Mouse (Mus musculus): Measurements from ENCODE around the gene Atp9a. TPM values are rescaled to one million over a fixed set of nuclear protein-coding genes. Genes with fewer than 3 reads are reported as not detected.

Atp9a gene
- polyA plus RNA-seq, 1 experiment from 2014 or later = 42.9 TPM

DNA sequence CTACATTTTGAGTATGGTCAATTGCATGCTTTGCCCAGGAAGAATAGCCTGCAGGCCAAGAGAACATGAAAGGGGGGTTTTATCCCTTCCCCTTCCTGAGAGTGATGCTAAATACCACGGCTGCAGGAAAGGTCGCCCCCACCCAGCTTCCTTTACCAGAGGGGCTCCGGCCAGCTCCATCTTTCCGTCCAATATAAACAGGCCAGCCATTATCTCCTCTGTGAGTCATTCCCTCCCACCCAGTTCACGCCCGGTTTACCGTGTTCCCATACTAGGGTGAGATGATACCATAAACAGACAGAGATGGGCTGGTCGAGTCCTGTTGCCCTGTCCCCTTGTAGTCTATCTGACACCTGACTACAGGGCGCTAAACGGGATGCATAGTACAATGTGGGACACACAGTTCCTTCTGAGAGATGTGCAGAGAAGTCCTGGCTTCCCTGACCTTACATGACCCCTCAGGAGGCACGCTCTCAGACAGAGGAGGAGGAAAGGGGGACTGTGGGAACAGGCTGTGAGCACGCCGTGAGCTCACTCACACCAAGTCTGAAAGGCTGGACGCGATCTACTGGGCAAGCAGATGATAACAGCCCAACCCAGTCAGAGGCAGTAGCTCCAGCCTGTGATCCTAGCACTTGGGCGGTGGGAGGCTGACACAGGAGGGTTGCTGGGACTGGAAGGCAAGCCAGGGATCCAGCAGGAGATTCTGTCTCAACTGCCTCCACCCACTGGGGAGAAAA is 85.5 kb downstream of the Atp9a start:
- 77% methylated on average over 16 of the region's 16 CpGs for WGBS
- no peak for ATAC-seq (ENCODE audit: low FRiP score, low read depth)
- H3K27me3 ChIP-seq = no peaks in the 10 kb centered on the region
- no peak overlapping the region for H3K4me3 ChIP-seq
- H3K36me3 ChIP-seq = peaks cover 47% of the 10 kb centered on the region
- no peaks in the 10 kb centered on the region for H3K9me3 ChIP-seq
- H3K4me1 ChIP-seq = 0 out of 2 replicates have a peak, but pooled peaks cover 6% of the 10 kb centered on the region
- H3K27ac ChIP-seq (replicated peaks) = no peak overlapping the region
- no peak overlapping the region for H3K9ac ChIP-seq (replicated peaks)
- H3K4me2 ChIP-seq (replicated peaks) = no peak overlapping the region

DNA sequence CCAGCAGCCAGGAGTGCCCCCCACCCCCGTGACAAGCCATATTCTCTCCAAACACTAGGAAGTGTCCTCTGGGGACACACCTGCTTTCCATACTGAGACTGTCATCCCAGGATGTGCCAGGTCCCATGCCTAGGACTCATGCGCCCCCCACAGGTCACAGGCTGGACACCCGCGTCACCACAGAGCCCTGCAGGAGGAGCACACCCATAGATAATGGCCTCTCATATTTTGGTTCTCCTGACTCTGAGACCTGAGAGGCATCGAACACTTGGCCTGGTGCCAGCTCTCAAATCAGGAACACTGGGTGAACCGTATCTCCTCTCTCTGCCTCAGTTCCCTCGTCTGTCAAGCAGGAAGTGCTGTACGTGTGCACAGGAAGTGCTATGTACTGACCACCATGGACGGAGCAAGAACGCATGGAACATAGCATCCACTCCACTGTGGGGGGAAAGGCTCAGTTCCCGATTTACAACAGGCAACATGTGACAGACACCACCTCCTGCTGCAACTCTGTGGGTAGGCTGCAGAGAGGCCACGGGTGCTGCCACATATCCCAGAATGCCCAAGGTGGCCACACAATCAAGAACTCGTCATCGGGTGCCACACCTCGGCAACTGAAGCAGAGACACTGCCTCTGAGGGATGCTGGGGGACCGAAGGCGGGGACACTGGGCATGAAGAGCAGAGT is 87.1 kb downstream of the Atp9a start:
- Histone ChIP-seq H3K4me2 (replicated peaks) (no peak overlapping the region), H3K36me3 (peaks cover 48% of the 10 kb centered on the region), H3K4me3 (no peak overlapping the region), H3K27ac (replicated peaks) (no peak overlapping the region), H3K27me3 (no peaks in the 10 kb centered on the region), H3K9me3 (no peaks in the 10 kb centered on the region), H3K4me1 (0 out of 2 replicates have a peak, but pooled peaks cover 6% of the 10 kb centered on the region), H3K9ac (replicated peaks) (no peak overlapping the region)
- WGBS = 80% methylated on average over 17 of the region's 17 CpGs
- ATAC-seq (ENCODE audit: low FRiP score, low read depth) = no peak

DNA sequence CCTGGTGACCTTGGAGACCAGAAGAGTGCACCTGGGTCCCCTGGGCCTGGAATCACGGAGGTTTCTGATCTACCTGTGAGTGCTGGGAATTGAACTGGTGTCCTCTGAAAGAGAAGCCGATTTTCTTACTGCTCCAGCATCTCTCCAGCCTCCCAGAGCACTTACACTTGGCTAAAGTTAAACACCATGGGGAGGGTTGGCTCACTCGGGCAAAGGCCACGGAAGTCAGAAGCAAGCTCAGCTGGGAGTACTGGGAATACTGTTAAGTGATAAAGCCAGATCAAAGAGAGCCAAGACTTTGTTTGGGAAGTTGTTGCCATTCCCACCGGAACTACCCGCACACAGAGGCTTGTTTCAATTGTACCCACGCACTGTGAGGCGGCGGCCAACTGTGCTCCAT is 87.7 kb downstream of the Atp9a start:
- no peaks in the 10 kb centered on the region for H3K27me3 ChIP-seq
- peaks cover 48% of the 10 kb centered on the region for H3K36me3 ChIP-seq
- H3K9ac ChIP-seq (replicated peaks) = no peak overlapping the region
- H3K4me1 ChIP-seq = 0 out of 2 replicates have a peak, but pooled peaks cover 6% of the 10 kb centered on the region
- ATAC-seq (ENCODE audit: low FRiP score, low read depth) = no peak
- H3K4me2 ChIP-seq (replicated peaks) = no peak overlapping the region
- no peak overlapping the region for H3K27ac ChIP-seq (replicated peaks)
- H3K9me3 ChIP-seq = no peaks in the 10 kb centered on the region
- WGBS = 79% methylated on average over 9 of the region's 9 CpGs
- H3K4me3 ChIP-seq = no peak overlapping the region

DNA sequence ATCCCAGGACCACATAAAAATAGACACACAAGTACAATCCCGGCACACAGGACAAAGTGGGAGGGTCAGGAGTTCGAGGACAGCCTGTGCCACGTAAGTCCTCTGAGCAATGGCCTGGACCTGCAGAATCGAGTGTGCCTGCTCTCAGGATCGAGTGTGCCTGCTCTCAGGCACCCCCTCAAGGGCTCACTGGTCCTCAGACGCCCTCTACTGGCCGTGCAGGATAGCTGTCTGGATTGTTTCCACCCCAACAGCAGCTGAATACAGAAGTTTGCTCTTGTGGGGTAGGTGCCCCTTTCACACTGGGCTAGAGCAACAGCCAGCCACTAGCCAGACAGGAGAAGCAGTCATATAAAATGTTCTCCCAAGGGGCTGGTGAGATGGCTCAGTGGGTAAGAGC is 90.5 kb downstream of the Atp9a start:
- Histone ChIP-seq H3K27me3 (no peaks in the 10 kb centered on the region), H3K9me3 (no peaks in the 10 kb centered on the region), H3K4me3 (no peak overlapping the region), H3K9ac (replicated peaks) (no peak overlapping the region), H3K27ac (replicated peaks) (no peak overlapping the region), H3K4me1 (0 out of 2 replicates have a peak, but pooled peaks cover 6% of the 10 kb centered on the region), H3K4me2 (replicated peaks) (no peak overlapping the region), H3K36me3 (peaks cover 62% of the 10 kb centered on the region)
- no peak for ATAC-seq (ENCODE audit: low FRiP score, low read depth)
- 55% methylated on average over 7 of the region's 7 CpGs for WGBS

DNA sequence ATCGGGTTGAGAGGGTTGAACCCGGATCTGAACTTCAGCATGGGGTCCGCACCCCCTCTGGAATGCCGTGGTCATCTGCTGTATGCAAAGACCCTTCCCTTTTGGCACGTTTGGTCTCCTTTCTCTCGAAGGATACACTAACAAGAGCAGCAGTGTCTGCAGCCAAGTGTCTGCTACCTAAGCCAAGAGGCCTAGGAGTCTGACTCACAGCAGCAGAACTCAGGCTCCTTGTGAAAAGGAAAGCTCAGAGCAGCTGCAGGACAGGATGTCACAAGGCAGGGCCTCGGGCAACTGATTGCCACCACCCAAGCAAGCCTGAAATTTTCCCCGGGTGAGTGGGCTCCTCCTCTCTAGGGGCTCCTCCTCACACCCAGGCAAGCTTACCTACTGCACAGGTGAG is 94.0 kb downstream of the Atp9a start:
- Histone ChIP-seq H3K9ac (replicated peaks) (no peak overlapping the region), H3K4me2 (replicated peaks) (no peak overlapping the region), H3K4me1 (peaks cover 13% of the 10 kb centered on the region), H3K4me3 (no peak overlapping the region), H3K36me3 (peaks cover 69% of the 10 kb centered on the region), H3K9me3 (no peaks in the 10 kb centered on the region), H3K27ac (replicated peaks) (no peak overlapping the region), H3K27me3 (no peaks in the 10 kb centered on the region)
- no peak for ATAC-seq (ENCODE audit: low FRiP score, low read depth)
- WGBS = 86% methylated on average over 8 of the region's 8 CpGs

DNA sequence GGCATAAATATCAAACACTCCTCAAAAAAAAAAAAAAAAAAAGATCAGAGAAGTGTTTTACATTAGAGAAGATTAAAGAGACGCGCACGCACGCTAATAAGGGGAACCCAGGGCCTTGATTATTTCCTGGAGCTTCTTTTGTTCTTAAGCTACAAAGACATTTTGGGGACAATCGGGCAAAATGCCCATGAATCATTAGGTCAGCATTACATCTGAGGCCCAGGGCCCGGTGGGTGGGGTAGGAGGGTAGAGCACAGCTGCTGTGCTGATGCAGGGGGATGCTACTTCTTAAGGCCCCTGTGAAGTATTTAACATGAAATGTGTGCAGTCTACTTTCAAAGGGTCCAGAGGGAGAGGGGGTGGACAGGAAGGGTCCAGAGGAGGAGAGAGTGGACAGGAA is 97.4 kb downstream of the Atp9a start:
- Histone ChIP-seq H3K4me1 (peaks cover 28% of the 10 kb centered on the region), H3K4me3 (no peak overlapping the region), H3K9ac (replicated peaks) (no peak overlapping the region), H3K9me3 (no peaks in the 10 kb centered on the region), H3K36me3 (peaks cover 66% of the 10 kb centered on the region), H3K27ac (replicated peaks) (no peak overlapping the region), H3K4me2 (replicated peaks) (no peak overlapping the region), H3K27me3 (no peaks in the 10 kb centered on the region)
- 52% methylated on average over 6 of the region's 6 CpGs for WGBS
- no peak for ATAC-seq (ENCODE audit: low FRiP score, low read depth)

DNA sequence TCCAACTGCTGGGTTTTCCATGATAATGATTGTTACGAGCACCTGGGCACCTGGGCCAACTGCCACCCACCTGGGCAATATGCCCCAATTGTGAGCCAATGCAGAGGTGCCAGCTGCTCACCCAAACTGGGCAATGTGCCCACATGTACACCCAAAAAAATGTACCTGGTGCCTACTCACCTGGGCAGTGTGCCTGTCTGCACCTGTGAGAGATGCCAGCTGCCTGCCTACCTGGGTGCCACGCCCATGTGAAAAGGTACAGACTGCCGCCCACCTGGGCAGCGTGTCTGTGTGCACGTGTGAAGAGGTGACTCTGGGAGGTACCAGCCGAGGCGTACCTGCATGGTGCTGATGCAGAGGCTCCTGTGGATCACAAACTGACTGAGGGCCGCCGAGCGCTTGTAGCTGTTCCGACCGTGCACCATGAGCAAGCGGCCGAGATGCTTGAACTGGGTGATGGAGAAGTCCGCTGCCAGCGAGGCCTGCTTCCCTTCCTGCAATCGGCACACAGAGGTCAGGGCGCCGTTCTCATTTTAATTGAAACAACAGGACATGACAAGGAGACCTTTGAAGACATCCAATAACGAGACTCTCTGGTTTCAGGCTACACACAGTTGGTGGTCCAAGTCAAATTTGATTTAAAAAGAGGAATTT is 98.6 kb downstream of the Atp9a start:
- no peak for ATAC-seq (ENCODE audit: low FRiP score, low read depth)
- peaks cover 66% of the 10 kb centered on the region for H3K36me3 ChIP-seq

DNA sequence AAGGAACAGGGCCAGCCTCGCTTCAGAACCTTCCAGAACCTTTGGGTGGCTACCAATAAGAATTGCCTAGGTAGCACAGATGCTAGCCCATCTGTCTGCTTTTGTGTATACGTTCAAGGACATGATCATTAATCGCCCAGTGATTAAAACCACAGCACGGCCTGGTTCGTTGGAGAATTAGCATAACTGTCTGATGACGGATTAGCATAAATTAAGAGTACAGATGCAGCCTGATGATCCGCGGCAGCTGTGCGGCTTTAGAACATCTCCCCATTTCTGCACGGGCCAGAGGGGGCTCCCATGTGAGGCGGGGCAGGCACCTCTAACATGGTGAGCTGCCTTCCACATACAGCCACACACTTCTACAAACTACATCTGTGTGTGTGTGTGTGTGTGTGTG is 100.0 kb downstream of the Atp9a start:
- H3K9me3 ChIP-seq = no peaks in the 10 kb centered on the region
- H3K27me3 ChIP-seq = no peaks in the 10 kb centered on the region; the same call in 1 of the 2 replicates
- H3K36me3 ChIP-seq = peaks cover 65% of the 10 kb centered on the region
- H3K27ac ChIP-seq (replicated peaks) = peak overlapping the region; percentile 78
- no peak overlapping the region for H3K4me2 ChIP-seq (replicated peaks)
- WGBS = 22% methylated on average over 11 of the region's 11 CpGs
- peak; percentile 79 for ATAC-seq (ENCODE audit: low FRiP score, low read depth)
- H3K4me1 ChIP-seq = peaks cover 28% of the 10 kb centered on the region
- no peak overlapping the region for H3K4me3 ChIP-seq
- H3K9ac ChIP-seq (replicated peaks) = no peak overlapping the region

More for the DNA sequence above, 98.6 kb downstream of the Atp9a start:
- WGBS = 83% methylated on average over 20 of the region's 20 CpGs
- H3K27me3 ChIP-seq = no peaks in the 10 kb centered on the region; the same call in 1 of the 2 replicates
- H3K9ac ChIP-seq (replicated peaks) = no peak overlapping the region
- H3K9me3 ChIP-seq = no peaks in the 10 kb centered on the region
- peaks cover 28% of the 10 kb centered on the region for H3K4me1 ChIP-seq
- H3K4me2 ChIP-seq (replicated peaks) = no peak overlapping the region
- H3K27ac ChIP-seq (replicated peaks) = no peak overlapping the region
- H3K4me3 ChIP-seq = no peak overlapping the region

DNA sequence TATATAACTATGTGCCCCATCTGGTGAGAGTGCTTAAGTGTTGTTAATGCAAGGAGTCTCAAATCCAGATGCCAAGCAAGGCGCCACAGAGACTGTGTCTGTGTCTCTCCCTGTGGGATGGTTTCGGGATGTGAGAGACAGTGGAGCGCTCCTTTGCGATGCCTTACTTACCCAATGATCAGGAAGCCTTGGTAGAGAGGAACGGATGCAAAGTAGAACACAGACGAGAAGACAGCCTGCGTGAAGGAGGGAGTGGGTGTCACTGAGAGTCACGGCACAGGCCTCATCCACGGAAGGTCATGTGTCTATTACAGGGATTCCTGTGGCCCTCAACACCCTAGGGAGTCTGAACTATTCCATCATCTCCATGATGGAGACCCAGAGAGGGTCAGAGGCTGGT is 101.7 kb downstream of the Atp9a start:
- Histone ChIP-seq H3K4me3 (no peak overlapping the region), H3K4me2 (replicated peaks) (no peak overlapping the region), H3K4me1 (peaks cover 28% of the 10 kb centered on the region), H3K27ac (replicated peaks) (no peak overlapping the region), H3K36me3 (peaks cover 64% of the 10 kb centered on the region), H3K9me3 (no peaks in the 10 kb centered on the region), H3K9ac (replicated peaks) (no peak overlapping the region), H3K27me3 (no peaks in the 10 kb centered on the region; the same call in 1 of the 2 replicates)
- 94% methylated on average over 9 of the region's 9 CpGs for WGBS
- ATAC-seq (ENCODE audit: low FRiP score, low read depth) = no peak

DNA sequence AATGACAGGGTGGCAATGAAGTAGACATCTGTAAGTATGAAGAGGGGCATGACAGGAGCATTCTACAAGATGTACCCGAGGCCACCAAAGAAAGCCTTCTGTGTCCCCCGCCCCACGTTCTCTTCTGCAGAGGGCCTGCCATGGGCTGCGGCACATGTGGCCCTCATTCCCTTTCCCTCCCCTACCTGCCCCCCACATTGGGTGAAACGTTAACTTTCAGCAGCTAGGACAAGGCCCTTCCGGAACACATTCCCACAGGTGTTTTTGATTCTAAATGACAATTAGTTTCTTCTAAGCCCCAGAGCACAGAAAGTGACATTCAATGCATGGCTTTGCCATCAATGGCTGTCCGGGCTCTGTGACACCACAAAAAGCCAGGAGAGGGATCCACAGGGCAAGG is 107.3 kb downstream of the Atp9a start:
- no peaks in the 10 kb centered on the region; the same call in 1 of the 2 replicates for H3K27me3 ChIP-seq
- H3K4me3 ChIP-seq = no peak overlapping the region
- H3K4me1 ChIP-seq = 0 out of 2 replicates have a peak, but pooled peaks cover 7% of the 10 kb centered on the region
- no peaks in the 10 kb centered on the region for H3K9me3 ChIP-seq
- H3K4me2 ChIP-seq (replicated peaks) = no peak overlapping the region
- no peak overlapping the region for H3K27ac ChIP-seq (replicated peaks)
- H3K36me3 ChIP-seq = peaks cover 57% of the 10 kb centered on the region
- H3K9ac ChIP-seq (replicated peaks) = no peak overlapping the region
- no peak for ATAC-seq (ENCODE audit: low FRiP score, low read depth)
- WGBS = 86% methylated on average over 7 of the region's 7 CpGs

DNA sequence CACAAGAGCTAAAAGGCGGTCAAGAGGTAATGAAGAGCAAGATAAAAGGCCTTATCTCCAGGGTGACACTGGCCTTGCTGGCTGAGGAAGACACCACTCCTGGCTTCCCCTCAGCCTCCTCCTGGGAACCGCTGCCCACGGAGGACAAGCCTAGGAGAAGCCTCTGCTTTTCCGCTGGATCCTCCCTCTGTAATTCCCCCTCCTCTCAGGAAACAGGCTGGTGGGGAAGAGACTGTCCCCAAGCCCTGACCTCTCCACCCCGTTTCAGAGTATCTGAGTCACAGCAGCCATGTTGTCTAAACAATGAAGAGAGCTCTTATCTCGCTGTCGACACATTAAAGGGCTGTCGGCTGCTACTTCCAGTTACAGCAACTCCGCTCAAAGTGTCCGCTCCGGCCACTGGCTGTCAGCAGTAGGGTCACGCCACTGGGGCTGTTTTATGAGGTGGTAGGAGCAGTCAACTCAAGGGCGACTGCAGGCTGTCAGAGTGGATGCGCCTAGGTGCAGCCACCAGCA is 108.8 kb downstream of the Atp9a start:
- peaks cover 43% of the 10 kb centered on the region for H3K36me3 ChIP-seq
- no peak for ATAC-seq (ENCODE audit: low FRiP score, low read depth)
- H3K4me2 ChIP-seq (replicated peaks) = no peak overlapping the region
- H3K4me1 ChIP-seq = peaks cover 9% of the 10 kb centered on the region; the same call in 1 of the 2 replicates
- no peak overlapping the region for H3K4me3 ChIP-seq
- H3K27ac ChIP-seq (replicated peaks) = peak overlapping the region; percentile 6; the same call in 1 of the 2 replicates
- 56% methylated on average over 14 of the region's 14 CpGs for WGBS
- H3K9ac ChIP-seq (replicated peaks) = no peak overlapping the region
- no peaks in the 10 kb centered on the region for H3K9me3 ChIP-seq
- no peaks in the 10 kb centered on the region for H3K27me3 ChIP-seq

DNA sequence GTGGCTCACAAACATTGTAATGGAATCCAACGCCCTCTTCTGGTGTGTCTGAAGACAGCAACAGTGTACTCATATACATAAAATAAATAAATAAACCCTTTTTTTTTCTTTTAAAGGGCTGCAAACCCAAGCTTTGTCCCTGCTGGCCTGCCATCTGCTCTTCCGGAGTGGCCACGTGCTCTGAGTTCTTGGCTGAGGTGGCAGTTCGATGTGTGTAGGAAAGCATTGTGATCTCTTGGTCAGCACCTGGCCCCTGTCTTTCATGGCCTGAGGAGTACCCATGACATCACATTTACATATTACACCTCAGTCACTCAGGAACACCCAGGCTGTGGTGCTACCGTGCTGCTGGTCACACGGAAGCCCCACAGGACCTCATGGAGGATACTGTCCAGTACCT is 109.7 kb downstream of the Atp9a start:
- Histone ChIP-seq H3K27ac (replicated peaks) (0 out of 2 replicates have a peak overlapping the region, but pooled peaks have one; percentile 6), H3K27me3 (no peaks in the 10 kb centered on the region), H3K9ac (replicated peaks) (no peak overlapping the region), H3K4me1 (peaks cover 10% of the 10 kb centered on the region; the same call in 1 of the 2 replicates), H3K4me3 (no peak overlapping the region), H3K4me2 (replicated peaks) (no peak overlapping the region), H3K9me3 (no peaks in the 10 kb centered on the region), H3K36me3 (peaks cover 36% of the 10 kb centered on the region)
- 85% methylated on average over 6 of the region's 6 CpGs for WGBS
- ATAC-seq (ENCODE audit: low FRiP score, low read depth) = no peak
